Mouse (Mus musculus): ENCODE data around the gene Olfr315. TPM values are rescaled to one million over a fixed set of nuclear protein-coding genes. Genes with fewer than 3 reads are reported as not detected.
"Not testable (repeated sequence)": the region's sequence is repeated elsewhere in the genome, so short reads cannot be mapped to it uniquely, and the experiment has no call there.

Gene Olfr315
- polyA plus RNA-seq, 1 experiment from 2014 or later, result not detected

- not testable (repeated sequence) for H3K4me2 ChIP-seq (replicated peaks); H3K27ac ChIP-seq (replicated peaks); H3K9me3 ChIP-seq (replicated peaks); H3K4me1 ChIP-seq; H3K27me3 ChIP-seq; ATAC-seq (ENCODE audit: insufficient number of reproducible peaks, low FRiP score, low TSS enrichment, low read depth); H3K36me3 ChIP-seq; H3K4me3 ChIP-seq (replicated peaks); H3K9ac ChIP-seq
These were observed 55.9 kb downstream of the Olfr315 start, which contains the start of gene Olfr312 for GRCm38 (mm10) chr11:58828937-58829336. TSS of gene Olfr312 (plus strand) at chr11:58829237.

- H3K4me3 ChIP-seq (replicated peaks), result no peak overlapping the region
- no peaks in the 10 kb centered on the region for H3K9me3 ChIP-seq (replicated peaks)
- no peak overlapping the region for H3K27ac ChIP-seq (replicated peaks)
- H3K9ac ChIP-seq, result no peak overlapping the region
- 62% methylated on average over 3 of the region's 3 CpGs for WGBS
- ATAC-seq (ENCODE audit: insufficient number of reproducible peaks, low FRiP score, low TSS enrichment, low read depth), result no peak
- no peaks in the 10 kb centered on the region for H3K27me3 ChIP-seq
- H3K4me1 ChIP-seq, result no peaks in the 10 kb centered on the region
- H3K36me3 ChIP-seq, result no peaks in the 10 kb centered on the region
- no peak overlapping the region for H3K4me2 ChIP-seq (replicated peaks)
These were observed 56.8 kb downstream of the Olfr315 start for GRCm38 (mm10) chr11:58829764-58830163.

Other genes starting within 250 kb of the Olfr315 start
- gene Olfr330, start 238.4 kb upstream of the Olfr315 start, polyA plus RNA-seq (2015; fragmentation: Nextera tagmentation; extraction: Ambion mirVana), result 0.14 and 0.36 TPM in 2 replicates
- gene Olfr329-ps, start 226.8 kb upstream of the Olfr315 start, polyA plus RNA-seq (2015; fragmentation: Nextera tagmentation; extraction: Ambion mirVana), result 0.16 TPM in 1 of 2 replicates, not detected in the other
- 0.08 TPM in 1 of 2 replicates, not detected in the other for gene Olfr328, start 217.6 kb upstream of the Olfr315 start, polyA plus RNA-seq (2015; fragmentation: Nextera tagmentation; extraction: Ambion mirVana)
- gene Olfr224, start 202.6 kb upstream of the Olfr315 start, polyA plus RNA-seq (2015; fragmentation: Nextera tagmentation; extraction: Ambion mirVana), result 0.12 TPM in 1 of 2 replicates, not detected in the other
- gene Olfr325, start 195.5 kb upstream of the Olfr315 start, polyA plus RNA-seq (2015; fragmentation: Nextera tagmentation; extraction: Ambion mirVana), result not detected in 2 replicates
- gene Olfr324, start 178.1 kb upstream of the Olfr315 start, polyA plus RNA-seq (2015; fragmentation: Nextera tagmentation; extraction: Ambion mirVana), result not detected in 2 replicates
- not detected in 2 replicates for gene 2210407C18Rik, start 157.1 kb upstream of the Olfr315 start, polyA plus RNA-seq (2015; fragmentation: Nextera tagmentation; extraction: Ambion mirVana)
- gene Olfr323, start 142.7 kb upstream of the Olfr315 start, polyA plus RNA-seq (2015; fragmentation: Nextera tagmentation; extraction: Ambion mirVana), result 0.12 and 0.16 TPM in 2 replicates
- gene Trim58, start 132.7 kb upstream of the Olfr315 start, polyA plus RNA-seq (2015; fragmentation: Nextera tagmentation; extraction: Ambion mirVana), result 0.08 TPM in 1 of 2 replicates, not detected in the other
- gene Olfr322, start 114.4 kb upstream of the Olfr315 start, polyA plus RNA-seq (2015; fragmentation: Nextera tagmentation; extraction: Ambion mirVana), result 0.11 TPM in 1 of 2 replicates, not detected in the other
- gene Olfr320, start 92.1 kb upstream of the Olfr315 start, polyA plus RNA-seq (2015; fragmentation: Nextera tagmentation; extraction: Ambion mirVana), result not detected in 2 replicates
- not detected in 2 replicates for gene Olfr319, start 74.0 kb upstream of the Olfr315 start, polyA plus RNA-seq (2015; fragmentation: Nextera tagmentation; extraction: Ambion mirVana)
- gene Olfr318, start 49.2 kb upstream of the Olfr315 start, polyA plus RNA-seq (2015; fragmentation: Nextera tagmentation; extraction: Ambion mirVana), result not detected in 2 replicates
- 0.11 TPM in 1 of 2 replicates, not detected in the other for gene Olfr317, start 34.0 kb upstream of the Olfr315 start, polyA plus RNA-seq (2015; fragmentation: Nextera tagmentation; extraction: Ambion mirVana)
- 0.16 TPM in 1 of 2 replicates, not detected in the other for gene Olfr316, start 20.5 kb upstream of the Olfr315 start, polyA plus RNA-seq (2015; fragmentation: Nextera tagmentation; extraction: Ambion mirVana)
- gene Olfr314, start 9.8 kb downstream of the Olfr315 start, polyA plus RNA-seq (2015; fragmentation: Nextera tagmentation; extraction: Ambion mirVana), result not detected in 2 replicates
- gene Fam183b, start 28.8 kb downstream of the Olfr315 start, polyA plus RNA-seq (2015; fragmentation: Nextera tagmentation; extraction: Ambion mirVana), result 8.8 and 13.1 TPM in 2 replicates
- 0.08 TPM in 1 of 2 replicates, not detected in the other for gene Olfr313, start 41.8 kb downstream of the Olfr315 start, polyA plus RNA-seq (2015; fragmentation: Nextera tagmentation; extraction: Ambion mirVana)
- gene Olfr312, start 56.0 kb downstream of the Olfr315 start, polyA plus RNA-seq (2015; fragmentation: Nextera tagmentation; extraction: Ambion mirVana), result not detected in 2 replicates
- gene Olfr311, start 66.1 kb downstream of the Olfr315 start, polyA plus RNA-seq (2015; fragmentation: Nextera tagmentation; extraction: Ambion mirVana), result not detected in 2 replicates
- gene Gm12258, start 74.0 kb downstream of the Olfr315 start, polyA plus RNA-seq (2015; fragmentation: Nextera tagmentation; extraction: Ambion mirVana), result 7.3 and 10.0 TPM in 2 replicates
- 7.1 and 7.2 TPM in 2 replicates for gene 2810021J22Rik, start 94.0 kb downstream of the Olfr315 start, polyA plus RNA-seq (2015; fragmentation: Nextera tagmentation; extraction: Ambion mirVana)
- gene Zfp39, start 131.0 kb downstream of the Olfr315 start, polyA plus RNA-seq (2015; fragmentation: Nextera tagmentation; extraction: Ambion mirVana), result 6.7 and 8.0 TPM in 2 replicates
- gene Btnl10, start 144.7 kb downstream of the Olfr315 start, polyA plus RNA-seq (2015; fragmentation: Nextera tagmentation; extraction: Ambion mirVana), result not detected in 2 replicates
- gene Rnf187, start 165.7 kb downstream of the Olfr315 start, polyA plus RNA-seq (2015; fragmentation: Nextera tagmentation; extraction: Ambion mirVana), result 243 and 249 TPM in 2 replicates
- 43.6 and 55.8 TPM in 2 replicates for gene Hist3h2ba, start 175.7 kb downstream of the Olfr315 start, polyA plus RNA-seq (2015; fragmentation: Nextera tagmentation; extraction: Ambion mirVana)
- 37.0 and 38.3 TPM in 2 replicates for gene Hist3h2a, start 181.5 kb downstream of the Olfr315 start, polyA plus RNA-seq (2015; fragmentation: Nextera tagmentation; extraction: Ambion mirVana)
- 0.42 and 0.59 TPM in 2 replicates for gene Trim17, start 181.5 kb downstream of the Olfr315 start, polyA plus RNA-seq (2015; fragmentation: Nextera tagmentation; extraction: Ambion mirVana)
- gene Trim11, start 204.9 kb downstream of the Olfr315 start, polyA plus RNA-seq (2015; fragmentation: Nextera tagmentation; extraction: Ambion mirVana), result 23.3 and 24.1 TPM in 2 replicates

Data from embryonic facial prominence, embryonic 15.5 days (tissue).